Mouse (Mus musculus): ENCODE measurements around the gene Nlgn2.

Nlgn2 gene

DNA sequence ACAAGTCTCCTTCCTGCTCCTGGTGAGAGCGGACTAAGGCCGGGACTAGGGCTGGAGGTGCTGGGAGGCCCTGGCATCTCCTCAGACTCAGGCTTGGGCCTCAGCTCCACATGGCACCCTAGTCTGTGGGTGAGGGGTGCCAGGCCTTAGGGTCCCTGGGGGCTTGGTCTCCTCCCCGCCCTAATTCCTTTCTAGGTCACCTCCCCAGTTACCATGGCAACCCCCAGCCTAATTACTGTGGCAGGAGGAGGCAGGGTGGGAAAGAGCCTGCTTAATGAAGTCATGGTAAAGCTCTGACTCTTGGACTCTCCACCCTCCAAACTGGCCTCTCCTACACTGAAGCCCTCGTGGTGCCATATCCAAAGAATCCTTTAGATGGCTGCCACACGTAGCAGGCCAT lies 8.8 kb downstream of the Nlgn2 start:
- in situ Hi-C loops (cut with MboI, MseI) = no loop called here

- in situ Hi-C loops (cut with MboI, MseI) = no loop called here
Measured at GRCm38 (mm10) chr11:69823456-69823855, 14.1 kb downstream of the Nlgn2 start.

DNA sequence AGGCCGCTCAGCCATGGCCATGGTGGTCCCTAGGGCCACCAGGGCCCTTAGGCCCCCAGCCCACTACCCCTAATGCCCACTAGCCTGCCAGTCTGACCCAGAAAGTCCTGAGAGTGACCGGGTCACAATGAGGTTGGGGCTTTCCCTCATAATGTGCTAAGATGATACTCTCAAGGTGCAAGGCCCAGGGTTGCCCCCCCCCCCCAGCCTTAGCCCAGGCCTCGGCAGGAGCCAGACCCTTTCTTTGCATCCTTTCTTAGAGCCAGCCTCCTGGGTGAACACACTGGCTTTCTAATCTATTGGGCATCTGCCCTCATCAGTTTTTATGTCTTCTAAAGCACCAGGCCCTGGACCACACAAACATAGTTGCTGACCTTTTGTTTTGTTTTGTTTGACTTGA lies 15.5 kb downstream of the Nlgn2 start, which contains the start of gene Spem1:
Spem1 (minus strand) TSS at position 101 of the 400 bp plus-strand sequence.
- in situ Hi-C loops (cut with MboI, MseI) = no loop called here

- in situ Hi-C loops (cut with MboI, MseI) = no loop called here
Measured at GRCm38 (mm10) chr11:69818871-69819270, 18.7 kb downstream of the Nlgn2 start.

GRCm38 (mm10) chr11:69818365-69818764 lies 19.2 kb downstream of the Nlgn2 start, which contains the start of gene Spem2:
Spem2 (minus strand) TSS chr11:69818465.
- in situ Hi-C loops (cut with MboI, MseI) = no loop called here

DNA sequence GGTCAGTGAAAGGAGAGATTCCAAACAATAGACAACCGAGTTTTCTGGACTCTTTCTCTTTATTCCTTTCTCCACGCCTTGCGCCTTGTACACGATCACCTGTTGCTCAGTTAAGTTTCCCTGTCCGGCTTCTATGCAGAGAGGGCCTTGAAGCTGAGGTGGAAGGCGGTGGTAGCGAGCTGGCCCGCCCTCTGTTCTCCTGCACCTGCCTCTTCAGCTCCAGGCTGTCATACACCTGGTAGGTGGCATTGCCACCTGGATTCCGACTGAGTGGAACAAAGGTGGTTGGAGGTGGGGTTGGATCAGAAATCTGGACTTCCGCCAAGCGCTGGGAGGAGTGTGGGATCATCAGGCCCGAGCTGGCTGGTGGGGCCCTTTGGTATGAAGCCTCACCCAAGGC lies 21.1 kb downstream of the Nlgn2 start:
- in situ Hi-C loops (cut with MboI, MseI) = no loop called here

DNA sequence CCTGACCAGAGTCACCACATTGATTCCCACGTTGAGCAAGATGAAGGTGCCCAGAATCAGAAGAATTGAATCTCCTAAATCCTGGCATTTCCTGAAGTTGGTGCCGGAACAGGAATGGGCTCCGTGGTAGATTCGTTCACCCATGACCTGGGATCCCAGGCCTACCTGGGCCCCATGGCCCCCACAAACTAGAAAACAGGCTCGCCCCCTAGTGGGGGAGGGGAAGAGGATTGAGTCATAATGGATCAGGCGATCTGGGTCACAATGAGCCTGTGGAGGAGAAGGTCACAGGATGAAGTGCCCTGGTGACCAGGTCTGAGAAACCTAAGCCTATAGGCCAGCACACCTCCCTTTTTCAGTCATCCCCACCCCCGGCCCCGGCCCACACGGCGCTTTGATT lies 22.4 kb downstream of the Nlgn2 start, which contains the start of gene Gm39566:
Gm39566 (minus strand) TSS at position 144 of the 400 bp plus-strand sequence.
- in situ Hi-C loops (cut with MboI, MseI) = no loop called here

GRCm38 (mm10) chr11:69810280-69810679 lies 27.3 kb downstream of the Nlgn2 start:
- in situ Hi-C loops (cut with MboI, MseI) = no loop called here

GRCm38 (mm10) chr11:69807641-69808040 lies 29.9 kb downstream of the Nlgn2 start:
- in situ Hi-C loops (cut with MboI, MseI) = no loop called here

GRCm38 (mm10) chr11:69806378-69806777 lies 31.2 kb downstream of the Nlgn2 start:
- in situ Hi-C loops (cut with MboI, MseI) = no loop called here

- in situ Hi-C loops (cut with MboI, MseI) = loop anchor here (5.0 kb wide), 1 partner anchor 38 kb away; the partner anchor contains the start of gene Zbtb4
Measured at GRCm38 (mm10) chr11:69804972-69805909, 32.3 kb downstream of the Nlgn2 start, which contains the start of gene Tmem102. Tmem102 (minus strand) TSS chr11:69805624.

GRCm38 (mm10) chr11:69804652-69804940 lies 33.0 kb downstream of the Nlgn2 start:
- in situ Hi-C loops (cut with MboI, MseI) = loop anchor here (5.0 kb wide), 1 partner anchor 37 kb away; the partner anchor contains the start of gene Zbtb4

GRCm38 (mm10) chr11:69803786-69804651 lies 33.6 kb downstream of the Nlgn2 start:
- in situ Hi-C loops (cut with MboI, MseI) = loop anchor here (5.0 kb wide), 1 partner anchor 37 kb away; the partner anchor contains the start of gene Zbtb4

- in situ Hi-C loops (cut with MboI, MseI) = loop anchor here (5.0 kb wide), 1 partner anchor 36 kb away; the partner anchor contains the start of gene Zbtb4
Measured at GRCm38 (mm10) chr11:69803328-69803727, 34.3 kb downstream of the Nlgn2 start.

DNA sequence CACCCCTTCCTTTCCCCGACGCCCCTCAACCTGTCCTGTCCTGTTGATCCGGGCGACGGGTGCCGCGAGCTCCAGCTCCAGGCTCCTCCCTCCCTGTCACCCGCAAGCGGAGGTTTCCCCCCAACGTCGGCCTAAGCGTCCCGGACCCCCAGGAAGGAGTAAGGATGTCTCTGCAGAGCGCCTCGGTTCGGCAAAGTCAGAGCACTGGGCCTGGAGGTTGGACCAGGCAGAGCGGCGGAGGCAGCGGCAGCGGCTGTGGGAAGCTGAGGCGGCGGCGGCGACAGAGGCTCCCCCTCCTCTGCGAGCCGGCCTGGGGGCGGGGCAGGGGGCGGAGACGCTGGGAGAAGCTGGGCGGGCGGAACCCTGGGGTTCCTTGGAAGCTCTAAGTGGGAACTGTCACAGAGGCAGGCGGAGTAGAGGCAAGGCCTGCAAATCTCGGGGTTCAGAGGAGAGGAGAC lies 34.9 kb downstream of the Nlgn2 start:
- in situ Hi-C loops (cut with MboI, MseI) = loop anchor here (5.0 kb wide), 1 partner anchor 35 kb away; the partner anchor contains the start of gene Zbtb4

- in situ Hi-C loops (cut with MboI, MseI) = loop anchor here (5.0 kb wide), 1 partner anchor 34 kb away; the partner anchor contains the start of gene Zbtb4
Measured at GRCm38 (mm10) chr11:69801379-69801977, 36.1 kb downstream of the Nlgn2 start, which contains the start of gene Fgf11. Fgf11 (minus strand) TSS chr11:69801857.

- in situ Hi-C loops (cut with MboI, MseI) = loop anchor here (5.0 kb wide), 1 partner anchor 33 kb away; the partner anchor contains the start of gene Zbtb4
Measured at GRCm38 (mm10) chr11:69800392-69801197, 37.0 kb downstream of the Nlgn2 start.

DNA sequence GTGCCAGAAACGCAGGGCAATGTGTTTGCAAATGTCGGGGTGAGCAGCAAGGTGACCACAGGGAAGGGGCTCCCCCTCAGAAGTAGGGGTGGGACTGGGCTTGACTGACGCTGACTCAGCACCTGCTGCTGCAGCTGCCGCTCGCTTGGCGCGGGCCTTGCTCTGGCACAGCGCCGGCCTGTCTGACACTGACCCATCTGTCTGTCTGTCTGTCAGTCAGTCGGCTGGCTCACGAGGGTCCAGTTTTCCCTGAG lies 37.5 kb downstream of the Nlgn2 start:
- in situ Hi-C loops (cut with MboI, MseI) = loop anchor here (5.0 kb wide), 1 partner anchor 33 kb away; the partner anchor contains the start of gene Zbtb4

DNA sequence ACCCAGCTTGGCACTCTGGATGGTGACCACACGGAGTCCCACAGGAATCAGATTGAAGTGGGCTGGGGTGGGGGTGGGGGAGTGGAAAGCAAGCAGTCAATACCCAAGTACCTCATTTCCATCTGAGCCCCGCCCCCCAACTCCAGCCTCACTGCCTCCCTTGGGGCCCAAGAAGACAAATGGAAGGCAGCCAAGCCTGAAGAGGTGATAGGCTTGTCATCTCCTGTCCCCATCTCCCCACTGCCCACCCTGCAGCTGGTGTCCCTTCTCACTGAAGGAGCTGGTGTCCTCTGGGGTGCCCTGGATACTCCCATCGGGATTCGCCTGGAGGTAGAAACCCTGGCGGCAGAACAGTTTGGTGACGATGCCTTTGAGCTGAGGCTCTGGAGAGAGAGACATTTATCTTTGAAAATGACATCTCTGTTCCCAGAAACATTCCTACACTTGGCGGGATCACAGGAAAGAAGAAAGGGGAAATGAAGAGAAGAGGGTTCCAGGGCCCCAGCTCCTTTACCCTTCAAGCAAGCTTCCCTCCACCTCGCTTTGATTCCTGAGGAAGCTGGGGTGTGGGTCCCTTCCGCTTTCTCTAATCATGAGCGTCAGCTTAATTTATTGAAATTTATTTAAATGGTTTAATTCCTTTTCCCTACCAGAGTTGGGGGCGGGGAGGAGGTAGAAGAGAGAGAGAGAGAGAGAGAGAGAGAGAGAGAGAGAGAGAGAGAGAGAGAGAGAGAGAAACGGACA lies 38.0 kb downstream of the Nlgn2 start:
- in situ Hi-C loops (cut with MboI, MseI) = loop anchor here (5.0 to 25.0 kb wide), 2 partner anchors 32 to 1612 kb away; partner anchors contain the start of gene Zbtb4
